Mouse (Mus musculus): Measurements from ENCODE around the gene Olfr715b.
"Not testable (repeated sequence)": the region's sequence is repeated elsewhere in the genome, so short reads cannot be mapped to it uniquely, and the experiment has no call there.

The Olfr715b gene

DNA sequence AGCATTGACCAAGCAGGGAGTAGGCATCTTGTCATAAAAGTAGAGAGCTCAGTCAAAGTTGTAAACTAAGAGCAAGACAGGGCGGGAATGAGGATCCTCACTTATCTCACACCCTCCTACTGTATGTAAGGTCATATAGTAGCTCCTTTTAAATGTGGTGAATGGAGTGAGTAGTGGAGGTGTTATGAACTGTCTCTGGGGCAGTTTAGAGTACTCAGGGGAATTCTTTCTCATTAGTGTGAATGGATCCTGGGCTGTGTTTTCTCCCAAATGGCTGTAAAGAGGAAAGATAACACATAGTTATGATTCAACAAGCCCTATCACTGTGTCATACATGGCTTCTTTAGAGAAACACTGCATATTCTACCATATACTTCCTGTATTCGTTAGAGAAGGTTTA, at the start of gene Olfr715b:
Olfr715b (minus strand) TSS at position 101 of the 400 bp plus-strand sequence.
- in situ Hi-C loops (cut with MboI), result not testable (repeated sequence)

- in situ Hi-C loops (cut with MboI), result not testable (repeated sequence)
These were observed 27.9 kb upstream of the Olfr715b start, which contains the start of gene Olfr716 for GRCm38 (mm10) chr7:107138027-107138426. Olfr716 (plus strand) TSS chr7:107138327.

DNA sequence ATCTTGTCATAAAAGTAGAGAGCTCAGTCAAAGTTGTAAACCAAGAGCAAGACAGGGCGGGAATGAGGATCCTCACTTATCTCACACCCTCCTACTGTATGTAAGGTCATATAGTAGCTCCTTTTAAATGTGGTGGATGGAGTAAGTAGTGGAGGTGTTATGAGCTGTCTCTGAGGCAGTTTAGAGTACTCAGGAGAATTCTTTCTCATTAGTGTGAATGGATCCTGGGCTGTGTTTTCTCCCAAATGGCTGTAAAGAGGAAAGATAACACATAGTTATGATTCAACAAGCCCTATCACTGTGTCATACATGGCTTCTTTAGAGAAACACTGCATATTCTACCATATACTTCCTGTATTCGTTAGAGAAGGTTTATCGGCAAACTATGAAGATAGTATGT, 20.8 kb upstream of the Olfr715b start, which contains the start of gene Olfr715:
Olfr715 (minus strand) TSS at position 101 of the 400 bp plus-strand sequence.
- in situ Hi-C loops (cut with MboI), result not testable (repeated sequence)

- in situ Hi-C loops (cut with MboI), result no loop called here
These were observed 17.2 kb downstream of the Olfr715b start, which contains the start of gene Olfr17 for GRCm38 (mm10) chr7:107092920-107093319. Olfr17 (plus strand) TSS chr7:107093220.

GRCm38 (mm10) chr7:107070681-107071080, 39.5 kb downstream of the Olfr715b start, which contains the start of gene Olfr714:
Olfr714 (plus strand) TSS chr7:107070981.
- in situ Hi-C loops (cut with MboI), result no loop called here
